Mouse (Mus musculus): Measurements from ENCODE around the gene Tnrc6c. TPM values are rescaled to one million over a fixed set of nuclear protein-coding genes. Genes with fewer than 3 reads are reported as not detected.

Gene Tnrc6c
- total and polyA plus RNA-seq, 2 experiments from 2014 or later = 19.9 to 71.6 TPM

DNA sequence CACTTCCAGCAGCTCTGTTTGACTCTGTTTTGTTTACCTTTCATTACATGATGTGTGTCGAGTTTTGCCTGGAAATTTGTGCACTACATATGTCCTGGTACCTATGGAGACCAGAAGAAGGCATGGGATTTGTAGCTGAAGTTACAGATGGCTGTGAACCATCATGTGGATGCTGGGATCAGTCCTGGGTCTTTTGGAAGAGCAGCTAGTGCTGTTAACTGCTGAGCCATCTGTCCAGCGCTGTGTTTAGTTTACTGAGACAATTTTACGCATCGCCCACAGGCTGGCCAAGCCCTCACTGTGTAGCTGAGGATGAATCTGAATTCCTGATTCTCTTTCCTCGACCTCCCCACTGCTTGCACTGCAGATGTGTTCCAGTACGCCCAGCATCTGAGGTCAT, 6.1 kb upstream of the Tnrc6c start:
- Histone ChIP-seq H3K27me3 (ENCODE audit: insufficient read depth, low read length) (no peaks in the 10 kb centered on the region), H3K9ac (no peak overlapping the region), H3K9me3 (ENCODE audit: low read length) (no peaks in the 10 kb centered on the region), H3K4me2 (ENCODE audit: low read depth) (no peak overlapping the region), H3K4me1 (ENCODE audit: insufficient read depth) (no peaks in the 10 kb centered on the region), H3K4me3 (ENCODE audit: low read depth, low read length) (no peak overlapping the region), H3K36me3 (ENCODE audit: insufficient read depth) (no peaks in the 10 kb centered on the region), H3K27ac (ENCODE audit: low read depth, low read length) (no peak overlapping the region)
- 60% methylated on average over 6 of the region's 6 CpGs for WGBS
- ATAC-seq = peak; percentile 53
- TF ChIP-seq CTCF (IDR thresholded peaks at IDR 0.05; ENCODE audit: low read depth) = no peak
- DNase-seq = no peak

DNA sequence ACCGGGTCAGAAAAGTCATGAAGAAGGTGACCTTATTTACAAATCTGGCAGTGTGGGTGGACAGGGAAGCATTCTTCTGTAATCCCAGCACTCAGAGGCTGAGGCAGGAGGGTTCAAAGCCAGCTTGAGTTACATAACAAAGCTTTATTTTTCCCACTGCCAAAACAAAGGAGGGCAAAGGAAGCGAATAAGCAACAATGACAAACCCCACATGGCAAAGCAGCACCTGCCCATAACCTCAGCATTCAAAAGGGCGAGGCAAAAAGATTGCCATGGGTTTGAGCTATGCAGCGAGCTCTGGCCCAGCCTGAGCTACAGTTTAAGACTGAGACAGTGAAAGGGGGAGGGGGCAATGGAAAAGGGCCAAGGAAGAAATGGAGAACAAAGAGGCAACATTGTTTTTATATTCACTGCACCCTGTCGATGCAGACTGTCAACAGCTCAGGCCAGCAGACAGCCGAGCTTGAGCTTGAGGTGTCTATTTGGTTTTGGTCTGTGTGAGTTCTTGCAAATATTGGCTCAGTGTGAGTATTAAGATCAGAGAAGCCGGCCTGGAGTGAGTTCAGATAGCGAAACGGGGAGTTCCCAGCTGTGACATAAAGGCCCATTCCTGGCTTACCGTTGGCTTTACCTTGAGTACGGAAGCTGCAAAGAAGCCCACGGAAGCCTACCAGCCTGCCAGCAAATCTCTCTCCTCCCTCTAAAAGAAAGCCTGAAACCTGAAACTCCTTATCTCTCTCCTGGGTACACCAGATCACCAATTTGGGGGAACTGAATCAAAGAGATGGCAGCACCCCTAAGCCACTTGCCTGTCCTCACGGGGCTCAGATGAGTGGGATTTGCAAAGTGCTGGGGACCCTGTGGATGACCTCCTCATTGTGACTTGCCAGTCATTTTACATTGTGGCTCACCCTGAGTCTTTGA, 3.1 kb upstream of the Tnrc6c start:
- Histone ChIP-seq H3K36me3 (ENCODE audit: insufficient read depth) (no peaks in the 10 kb centered on the region), H3K27me3 (ENCODE audit: insufficient read depth, low read length) (no peaks in the 10 kb centered on the region), H3K4me2 (ENCODE audit: low read depth) (no peak overlapping the region), H3K27ac (ENCODE audit: low read depth, low read length) (no peak overlapping the region), H3K4me3 (ENCODE audit: low read depth, low read length) (no peak overlapping the region), H3K9ac (no peak overlapping the region), H3K4me1 (ENCODE audit: insufficient read depth) (no peaks in the 10 kb centered on the region), H3K9me3 (ENCODE audit: low read length) (no peaks in the 10 kb centered on the region)
- no peak for TF ChIP-seq CTCF (IDR thresholded peaks at IDR 0.05; ENCODE audit: low read depth)
- DNase-seq = no peak
- WGBS = 73% methylated on average over 13 of the region's 13 CpGs
- no peak for ATAC-seq

DNA sequence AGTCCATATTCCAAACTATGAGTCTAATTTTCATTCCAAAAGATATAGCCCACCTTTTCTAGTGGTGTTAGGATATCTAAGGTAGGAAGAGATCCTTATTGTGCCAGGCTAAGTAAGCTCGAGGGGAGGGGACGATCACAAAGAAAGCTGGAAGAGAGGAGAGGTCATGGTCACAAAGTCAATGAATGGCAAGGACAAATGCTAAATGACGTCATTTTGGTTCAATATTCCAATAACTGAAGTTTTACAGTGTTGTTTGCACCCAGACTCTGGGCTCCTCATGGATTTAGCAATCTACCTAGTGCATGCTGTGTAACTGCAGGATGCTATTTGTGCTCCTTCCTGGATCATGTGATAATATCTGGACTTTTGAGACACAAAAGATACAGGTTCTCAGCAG, 1.2 kb upstream of the Tnrc6c start:
- H3K27me3 ChIP-seq (ENCODE audit: insufficient read depth, low read length) = no peaks in the 10 kb centered on the region
- no peaks in the 10 kb centered on the region for H3K9me3 ChIP-seq (ENCODE audit: low read length)
- no peaks in the 10 kb centered on the region for H3K36me3 ChIP-seq (ENCODE audit: insufficient read depth)
- DNase-seq (no peak), ATAC-seq (no peak)
- H3K4me2 ChIP-seq (ENCODE audit: low read depth) = peak overlapping the region; percentile 71
- peaks cover 14% of the 10 kb centered on the region for H3K4me1 ChIP-seq (ENCODE audit: insufficient read depth)
- WGBS = 52% methylated on average over 3 of the region's 3 CpGs
- peak overlapping the region; percentile 77; the same call in 1 of the 2 replicates for H3K9ac ChIP-seq
- TF ChIP-seq CTCF (IDR thresholded peaks at IDR 0.05; ENCODE audit: low read depth) = no peak
- H3K27ac ChIP-seq (ENCODE audit: low read depth, low read length) = peak overlapping the region; percentile 99; the same call in 1 of the 2 replicates
- peak overlapping the region; percentile 93; the same call in 1 of the 2 replicates for H3K4me3 ChIP-seq (ENCODE audit: low read depth, low read length)

DNA sequence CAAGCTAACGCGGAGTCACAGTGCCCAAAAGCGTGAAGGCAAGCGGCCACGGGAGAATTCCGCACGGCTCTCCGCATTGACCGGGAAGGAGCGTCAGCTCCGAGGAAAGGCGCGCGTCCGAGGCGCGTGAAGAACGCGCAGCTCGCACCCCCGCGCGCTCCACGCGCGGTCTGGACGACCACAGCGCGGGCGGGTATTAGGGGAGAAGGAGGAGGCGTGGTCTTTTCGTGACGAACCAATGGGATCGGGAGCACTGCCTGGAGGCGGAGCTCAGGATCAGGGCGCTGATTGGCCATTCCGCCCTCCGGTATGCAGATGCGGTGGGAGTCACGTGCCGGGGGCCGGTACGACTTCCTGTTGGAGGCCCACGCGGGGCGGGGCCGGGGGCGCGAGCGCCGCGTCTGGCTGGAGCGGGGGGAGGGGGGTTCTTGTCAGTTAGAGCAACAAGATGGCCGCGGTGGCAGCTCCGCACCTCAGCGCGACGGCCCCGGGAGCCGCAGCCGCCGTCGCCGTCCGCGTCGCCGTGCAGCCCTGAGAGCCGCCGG, 363 bp downstream of the Tnrc6c start:
- Histone ChIP-seq H3K4me1 (ENCODE audit: insufficient read depth) (peaks cover 17% of the 10 kb centered on the region), H3K9ac (peak overlapping the region; percentile 93), H3K27ac (ENCODE audit: low read depth, low read length) (peak overlapping the region; percentile 99), H3K27me3 (ENCODE audit: insufficient read depth, low read length) (no peaks in the 10 kb centered on the region), H3K4me3 (ENCODE audit: low read depth, low read length) (peak overlapping the region; percentile 93), H3K36me3 (ENCODE audit: insufficient read depth) (no peaks in the 10 kb centered on the region), H3K9me3 (ENCODE audit: low read length) (no peaks in the 10 kb centered on the region), H3K4me2 (ENCODE audit: low read depth) (peak overlapping the region; percentile 72)
- no peak for TF ChIP-seq CTCF (IDR thresholded peaks at IDR 0.05; ENCODE audit: low read depth)
- DNase-seq (peak; percentile 100), ATAC-seq (peak; percentile 95)
- WGBS = 4% methylated on average over 51 of the region's 71 CpGs

DNA sequence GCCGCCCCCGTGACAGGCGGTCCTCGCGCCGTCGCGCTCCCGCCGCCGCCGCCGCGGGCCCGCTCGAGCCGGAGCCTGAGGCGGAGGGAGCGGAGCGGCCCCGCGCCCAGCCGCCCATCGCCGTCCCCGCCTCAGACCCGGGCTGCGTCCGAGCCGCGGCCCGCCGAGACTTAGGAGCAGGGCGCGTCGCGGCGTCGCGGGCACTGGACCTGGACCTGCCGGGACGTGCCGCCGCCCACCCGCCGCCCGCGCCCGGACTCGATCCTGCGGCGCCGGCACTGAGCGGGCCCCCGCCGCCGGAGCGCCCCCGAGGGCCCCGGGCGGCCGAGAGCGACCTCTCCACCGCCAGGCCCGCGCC, 824 bp downstream of the Tnrc6c start:
- no peak for TF ChIP-seq CTCF (IDR thresholded peaks at IDR 0.05; ENCODE audit: low read depth)
- H3K9ac ChIP-seq = peak overlapping the region; percentile 93
- 3% methylated on average over 39 of the region's 66 CpGs for WGBS

DNA sequence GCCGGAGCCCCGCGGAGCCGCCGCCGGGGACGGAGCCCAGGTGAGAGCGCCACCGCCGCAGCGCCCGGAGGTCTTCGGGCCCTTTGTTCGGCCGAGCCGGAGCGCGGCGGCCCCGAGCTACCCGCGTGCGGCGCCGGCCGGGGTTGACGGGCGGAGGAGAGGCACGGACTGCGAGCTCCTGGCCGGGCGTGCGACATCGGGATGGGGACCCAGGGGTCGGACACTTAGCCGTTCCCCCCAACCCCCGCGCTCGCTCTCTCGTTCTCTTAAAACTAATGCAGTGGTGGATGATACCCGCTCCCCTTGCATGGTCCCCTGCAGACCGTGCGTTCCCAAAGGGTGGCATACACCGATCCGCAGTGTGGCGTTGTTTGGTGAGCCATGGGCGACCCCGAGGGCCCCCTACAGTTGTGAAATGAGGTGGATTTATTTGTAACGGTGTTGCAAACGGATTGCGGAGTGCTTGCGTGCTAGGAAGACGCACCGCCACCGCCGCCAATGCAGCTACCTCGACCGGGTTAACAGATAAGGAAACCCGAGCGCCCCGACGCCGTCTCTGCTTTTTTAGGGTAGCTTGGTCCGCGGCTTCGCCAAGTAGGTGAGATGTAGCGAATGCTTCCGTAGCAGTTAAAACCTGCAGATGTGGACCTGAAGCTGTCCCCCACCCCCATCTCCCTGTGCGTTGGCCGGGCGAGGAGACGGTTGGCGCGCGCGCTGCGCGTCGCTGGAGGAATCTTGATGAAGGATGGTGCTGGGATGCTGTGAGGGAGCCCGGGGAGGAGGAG, 1.4 kb downstream of the Tnrc6c start:
- peaks cover 22% of the 10 kb centered on the region for H3K4me1 ChIP-seq (ENCODE audit: insufficient read depth)
- peak; percentile 48 for TF ChIP-seq CTCF (IDR thresholded peaks at IDR 0.05; ENCODE audit: low read depth)
- peak overlapping the region; percentile 93 for H3K4me3 ChIP-seq (ENCODE audit: low read depth, low read length)
- peak overlapping the region; percentile 72 for H3K4me2 ChIP-seq (ENCODE audit: low read depth)
- H3K9me3 ChIP-seq (ENCODE audit: low read length) = no peaks in the 10 kb centered on the region
- under 1% methylated on average over 76 of the region's 80 CpGs for WGBS
- ATAC-seq (no peak), DNase-seq (peak; percentile 75)
- H3K27ac ChIP-seq (ENCODE audit: low read depth, low read length) = peak overlapping the region; percentile 99
- no peaks in the 10 kb centered on the region for H3K27me3 ChIP-seq (ENCODE audit: insufficient read depth, low read length)
- H3K9ac ChIP-seq = peak overlapping the region; percentile 93
- no peaks in the 10 kb centered on the region for H3K36me3 ChIP-seq (ENCODE audit: insufficient read depth)

More for the DNA sequence above, 824 bp downstream of the Tnrc6c start:
- peak; percentile 10 for ATAC-seq
- no peaks in the 10 kb centered on the region for H3K27me3 ChIP-seq (ENCODE audit: insufficient read depth, low read length)
- peaks cover 19% of the 10 kb centered on the region for H3K4me1 ChIP-seq (ENCODE audit: insufficient read depth)
- peak overlapping the region; percentile 93 for H3K4me3 ChIP-seq (ENCODE audit: low read depth, low read length)
- peak overlapping the region; percentile 99 for H3K27ac ChIP-seq (ENCODE audit: low read depth, low read length)
- no peaks in the 10 kb centered on the region for H3K36me3 ChIP-seq (ENCODE audit: insufficient read depth)
- H3K9me3 ChIP-seq (ENCODE audit: low read length) = no peaks in the 10 kb centered on the region
- peak overlapping the region; percentile 72 for H3K4me2 ChIP-seq (ENCODE audit: low read depth)
- DNase-seq = no peak
